Mouse (Mus musculus) left cerebral cortex, adult 8-10 months (tissue): ENCODE measurements at regions not wholly inside any gene's neighbourhood (a gene's known extent, or its start where the extent isn't known, plus 50 kb on each side); places are given as distances from the start of the nearest gene placed in this dataset.

Experiments
- DNase-seq, 2 experiments: peaks; one replicate each; pipeline ENCODE4 v3.0.0; 2022; ENCODE audit warnings: low spot score in 2 of 2

- no peak for DNase-seq
Measured at GRCm38 (mm10) chr6:117237096-117237495, 68.8 kb downstream of the Cxcl12 start.

- no peak for DNase-seq
Measured at GRCm38 (mm10) chr6:117241206-117241605, 72.9 kb downstream of the Cxcl12 start.

GRCm38 (mm10) chr6:117245398-117245797, 77.1 kb downstream of the Cxcl12 start:
- DNase-seq = no peak

GRCm38 (mm10) chr6:117245849-117246248, 77.5 kb downstream of the Cxcl12 start:
- DNase-seq = no peak

- no peak for DNase-seq
Measured at GRCm38 (mm10) chr6:117249230-117249921, 81.0 kb downstream of the Cxcl12 start.

GRCm38 (mm10) chr6:117250051-117250450, 81.7 kb downstream of the Cxcl12 start:
- DNase-seq = no peak

- DNase-seq = no peak
Measured at GRCm38 (mm10) chr6:117251383-117251925, 83.1 kb downstream of the Cxcl12 start.

- no peak for DNase-seq
Measured at GRCm38 (mm10) chr6:117252361-117252760, 84.0 kb downstream of the Cxcl12 start.

- DNase-seq = no peak
Measured at GRCm38 (mm10) chr6:117253036-117253435, 84.7 kb downstream of the Cxcl12 start.

- DNase-seq = no peak
Measured at GRCm38 (mm10) chr6:117253586-117254330, 85.4 kb downstream of the Cxcl12 start.

- DNase-seq = peak in 1 of 2 experiments; percentile 43
Measured at GRCm38 (mm10) chr6:117254620-117255228, 86.4 kb downstream of the Cxcl12 start.

- no peak for DNase-seq
Measured at GRCm38 (mm10) chr6:117255399-117256098, 87.2 kb downstream of the Cxcl12 start.

GRCm38 (mm10) chr6:117256099-117256471, 87.8 kb downstream of the Cxcl12 start:
- DNase-seq = no peak

GRCm38 (mm10) chr6:117257591-117257990, 89.3 kb downstream of the Cxcl12 start:
- DNase-seq = no peak

- no peak for DNase-seq
Measured at GRCm38 (mm10) chr6:117267906-117268305, 99.6 kb downstream of the Cxcl12 start.

GRCm38 (mm10) chr6:117268376-117268775, 100.0 kb downstream of the Cxcl12 start:
- no peak for DNase-seq

GRCm38 (mm10) chr6:117270261-117270660, 101.9 kb downstream of the Cxcl12 start:
- DNase-seq = no peak

- no peak for DNase-seq
Measured at GRCm38 (mm10) chr6:117271562-117272226, 103.4 kb downstream of the Cxcl12 start.

GRCm38 (mm10) chr6:117272227-117272955, 104.1 kb downstream of the Cxcl12 start:
- no peak for DNase-seq

GRCm38 (mm10) chr6:117275915-117276314, 107.6 kb downstream of the Cxcl12 start:
- no peak for DNase-seq
